Mouse (Mus musculus) liver, adult 2 months (tissue): ENCODE data around the gene Serpinb6b. TPM values are rescaled to one million over a fixed set of nuclear protein-coding genes. Genes with fewer than 3 reads are reported as not detected.
A peak's percentile ranks its signal among the peaks of the same experiment; 100 is the strongest.

Experiments used
- DNase-seq: peaks from one replicate; pipeline ENCODE4 v3.0.0-alpha.2; 2011; ENCODE audit warnings: low read depth, low spot score; ENCODE audit errors: extremely low read depth
- H3K27ac ChIP-seq: fragments of 200-500 bp; replicated peaks from 2 replicates; pipeline ENCODE4 v1.5.1; 2012; ENCODE audit warnings: low read depth, mild to moderate bottlenecking, control low read depth, inconsistent platforms, low read length; ENCODE audit not compliant: insufficient read depth
- H3K27me3 ChIP-seq: fragments of 200-500 bp; 2 replicates; pipeline ENCODE4 v1.6.1; 2012; ENCODE audit warnings: mild to moderate bottlenecking, moderate library complexity, low read length, inconsistent platforms; ENCODE audit not compliant: control insufficient read depth, insufficient read depth
- H3K36me3 ChIP-seq: fragments of 200-500 bp; 2 replicates; pipeline ENCODE4 v1.6.1; 2012; ENCODE audit warnings: low read length, inconsistent platforms; ENCODE audit not compliant: control insufficient read depth, insufficient read depth
- H3K4me1 ChIP-seq: fragments of 200-500 bp; 2 replicates; pipeline ENCODE4 v1.6.1; 2011; ENCODE audit warnings: low read length; ENCODE audit not compliant: control insufficient read depth, insufficient read depth
- H3K4me3 ChIP-seq: fragments of 200-500 bp; 2 replicates; pipeline ENCODE4 v1.5.1; 2011; ENCODE audit warnings: low read depth, mild to moderate bottlenecking, control low read depth, low read length, moderate library complexity; ENCODE audit not compliant: insufficient read depth
- H3K79me2 ChIP-seq: fragments of 200-500 bp; 2 replicates; pipeline ENCODE4 v1.6.1; 2012; ENCODE audit warnings: inconsistent platforms, mild to moderate bottlenecking, low read length, moderate library complexity; ENCODE audit not compliant: control insufficient read depth, insufficient read depth
- H3K9ac ChIP-seq: fragments of 200-500 bp; 2 replicates; pipeline ENCODE4 v1.6.1; 2012; ENCODE audit warnings: low read depth, mild to moderate bottlenecking, control low read depth, inconsistent platforms, low read length
- CTCF ChIP-seq: fragments of 200-500 bp; IDR thresholded peaks from 2 replicates; pipeline ENCODE4 v1.5.1; 2011; ENCODE audit warnings: low read depth, low read length, control low read depth
- POLR2A ChIP-seq: fragments of 200-500 bp; IDR thresholded peaks from 2 replicates; pipeline ENCODE4 v1.6.1; 2011; ENCODE audit warnings: low read length, control low read depth; ENCODE audit not compliant: insufficient read depth; ENCODE audit errors: extremely low read depth
- WGBS: fragments of 180-500 bp; shearing (Covaris S2); methylation state at CpG from one replicate; pipeline ENCODE4 v1.1.7; 2018; 5-methylcytosine and 5-hydroxymethylcytosine counted together
- polyA plus RNA-seq: library from polyadenylated mRNA; depleted of rRNA; stranded (reverse); fragments of >200 nt; gene quantifications from 2 replicates; pipeline ENCODE4 v1.2.3, GENCODE M21; 2012
- total RNA-seq: library from RNA; depleted of rRNA; stranded (reverse); fragments of >200 nt; gene quantifications from 2 replicates; pipeline ENCODE4 v1.2.3, GENCODE M21; 2014

The Serpinb6b gene
- total and polyA plus RNA-seq, 2 experiments, result 0.33 to 2.7 TPM

GRCm38 (mm10) chr13:32993152-32993893 lies 28.3 kb downstream of the Serpinb6b start:
- no peaks in the 10 kb centered on the region for H3K36me3 ChIP-seq
- TF ChIP-seq POLR2A (no peak), CTCF (no peak)
- H3K4me3 ChIP-seq, result no peak overlapping the region
- no peak overlapping the region for H3K9ac ChIP-seq
- DNase-seq, result no peak
- H3K4me1 ChIP-seq, result no peaks in the 10 kb centered on the region
- H3K79me2 ChIP-seq, result no peaks in the 10 kb centered on the region
- 69% methylated on average over 10 of the region's 10 CpGs for WGBS
- H3K27ac ChIP-seq, result no peak overlapping the region
- H3K27me3 ChIP-seq, result no peaks in the 10 kb centered on the region

- Histone ChIP-seq H3K4me1 (no peaks in the 10 kb centered on the region), H3K36me3 (no peaks in the 10 kb centered on the region), H3K9ac (no peak overlapping the region), H3K4me3 (no peak overlapping the region), H3K27me3 (no peaks in the 10 kb centered on the region), H3K27ac (no peak overlapping the region), H3K79me2 (no peaks in the 10 kb centered on the region)
- no peak for TF ChIP-seq CTCF
- WGBS, result 84% methylated on average over 2 of the region's 2 CpGs
- DNase-seq, result no peak
Measured at GRCm38 (mm10) chr13:32993894-32994242, 28.9 kb downstream of the Serpinb6b start.

- Histone ChIP-seq H3K4me3 (no peak overlapping the region), H3K79me2 (no peaks in the 10 kb centered on the region), H3K27ac (no peak overlapping the region), H3K36me3 (no peaks in the 10 kb centered on the region), H3K27me3 (no peaks in the 10 kb centered on the region), H3K4me1 (no peaks in the 10 kb centered on the region), H3K9ac (no peak overlapping the region)
- WGBS, result 68% methylated on average over 4 of the region's 4 CpGs
- no peak for DNase-seq
- TF ChIP-seq POLR2A (no peak), CTCF (no peak)
Measured at GRCm38 (mm10) chr13:32995051-32995450, 30.0 kb downstream of the Serpinb6b start.

- 96% methylated on average over 5 of the region's 5 CpGs for WGBS
- no peak for DNase-seq
- Histone ChIP-seq H3K79me2 (no peaks in the 10 kb centered on the region), H3K4me3 (no peak overlapping the region), H3K36me3 (no peaks in the 10 kb centered on the region), H3K4me1 (peaks cover 3% of the 10 kb centered on the region), H3K9ac (no peak overlapping the region), H3K27ac (no peak overlapping the region), H3K27me3 (no peaks in the 10 kb centered on the region)
- no peak for TF ChIP-seq CTCF
- TF ChIP-seq POLR2A, result no peak
Measured at GRCm38 (mm10) chr13:33001341-33001740, 36.3 kb downstream of the Serpinb6b start.

- Histone ChIP-seq H3K9ac (peak within 1 kb of the TSS; percentile 63), H3K27me3 (no peaks in the 10 kb centered on the region), H3K36me3 (peaks cover 2% of the 10 kb centered on the region; the same call in 1 of the 2 replicates), H3K4me1 (peaks cover 3% of the 10 kb centered on the region), H3K79me2 (no peaks in the 10 kb centered on the region), H3K4me3 (peak within 1 kb of the TSS; percentile 60), H3K27ac (peak within 1 kb of the TSS; percentile 53)
- TF ChIP-seq POLR2A, result no peak
- TF ChIP-seq CTCF, result no peak
- WGBS, result 92% methylated on average over 3 of the region's 3 CpGs
- no peak for DNase-seq
Measured at GRCm38 (mm10) chr13:33002950-33003349, 37.9 kb downstream of the Serpinb6b start, which contains the start of gene Serpinb9. Gene Serpinb9, plus strand, starts transcription at chr13:33003250.

GRCm38 (mm10) chr13:33003523-33004413 lies 38.8 kb downstream of the Serpinb6b start:
- DNase-seq, result peak; percentile 7
- TF ChIP-seq POLR2A, result no peak
- no peak for TF ChIP-seq CTCF
- Histone ChIP-seq H3K27me3 (no peaks in the 10 kb centered on the region), H3K9ac (peak overlapping the region; percentile 63), H3K4me3 (peak overlapping the region; percentile 60), H3K36me3 (peaks cover 4% of the 10 kb centered on the region), H3K79me2 (no peaks in the 10 kb centered on the region), H3K4me1 (peaks cover 3% of the 10 kb centered on the region), H3K27ac (peak overlapping the region; percentile 53)
- 51% methylated on average over 9 of the region's 9 CpGs for WGBS
